Mouse (Mus musculus) E14TG2a.4 (cell line): ENCODE results near the gene Abtb1.

ENCODE experiments used
- CTCF ChIP-seq: conservative IDR thresholded peaks from 2 replicates; pipeline ENCODE4 v1.5.1; 2014; ENCODE audit warnings: low read length
- NANOG ChIP-seq: IDR thresholded peaks from 2 replicates; pipeline ENCODE4 v1.6.1; 2014; ENCODE audit warnings: borderline replicate concordance, low read length, mixed read lengths
- POU5F1 ChIP-seq: IDR thresholded peaks from 2 replicates; pipeline ENCODE4 v1.6.1; 2014; ENCODE audit warnings: low read length, borderline replicate concordance

GRCm38 (mm10) chr6:88837999-88838398 lies 3.8 kb downstream of the Abtb1 start:
- TF ChIP-seq CTCF: no peak
- no peak for TF ChIP-seq POU5F1
- TF ChIP-seq NANOG: no peak
